Mouse (Mus musculus) midbrain, embryonic 11.5 days (tissue): ENCODE measurements around the gene Pld6. TPM values are rescaled to one million over a fixed set of nuclear protein-coding genes. Genes with fewer than 3 reads are reported as not detected.

Source experiments
- ATAC-seq: fragments of 200-750 bp; cut with Nextera tagmentation; 2 replicates; pipeline ENCODE4 v1.8.0; 2017; ENCODE audit warnings: moderate TSS enrichment, moderate library complexity; ENCODE audit not compliant: low FRiP score
- DNase-seq: peaks from one replicate; pipeline ENCODE4 v3.0.0; 2015; ENCODE audit warnings: low spot score; ENCODE audit errors: missing footprints
- H3K27ac ChIP-seq: fragments of 300-500 bp; sonication (generic); 2 replicates; pipeline ENCODE4 v1.5.1; 2014; ENCODE audit warnings: low read depth, low read length
- H3K27me3 ChIP-seq: fragments of 300-500 bp; sonication (generic); 2 replicates; pipeline ENCODE4 v1.6.1; 2014; ENCODE audit warnings: mild to moderate bottlenecking, low read length, moderate library complexity, mixed read lengths; ENCODE audit not compliant: control insufficient read depth, insufficient read depth
- H3K36me3 ChIP-seq: fragments of 300-500 bp; sonication (generic); 2 replicates; pipeline ENCODE4 v1.6.1; 2014; ENCODE audit warnings: mild to moderate bottlenecking, low read length, moderate library complexity, mixed read lengths; ENCODE audit not compliant: control insufficient read depth, insufficient read depth
- H3K4me1 ChIP-seq: fragments of 300-500 bp; sonication (generic); 2 replicates; pipeline ENCODE4 v1.6.1; 2014; ENCODE audit warnings: low read length; ENCODE audit not compliant: control insufficient read depth, insufficient read depth
- H3K4me2 ChIP-seq: fragments of 300-500 bp; sonication (generic); 2 replicates; pipeline ENCODE4 v1.6.1; 2014; ENCODE audit warnings: mild to moderate bottlenecking, moderate library complexity
- H3K4me3 ChIP-seq: fragments of 300-500 bp; sonication (generic); 2 replicates; pipeline ENCODE4 v1.5.1; 2014; ENCODE audit warnings: low read depth, low read length
- H3K9ac ChIP-seq: fragments of 300-500 bp; sonication (generic); 2 replicates; pipeline ENCODE4 v1.6.1; 2014; ENCODE audit warnings: low read length
- H3K9me3 ChIP-seq: fragments of 300-500 bp; sonication (generic); 2 replicates; pipeline ENCODE4 v1.6.1; 2016; ENCODE audit warnings: low read length; ENCODE audit not compliant: control insufficient read depth
- WGBS: fragments of 180-500 bp; shearing (Covaris S2); extraction: QIAGEN DNeasy Blood & Tissue Kit; methylation state at CpG from one replicate; pipeline ENCODE4 v1.1.7; 2014; 5-methylcytosine and 5-hydroxymethylcytosine counted together
- polyA plus RNA-seq: library from polyadenylated mRNA; unstranded; fragments of >200 nt; fragmentation: Nextera tagmentation; extraction: Ambion mirVana; gene quantifications from 2 replicates; pipeline ENCODE4 v1.2.1, GENCODE M21; 2014

The Pld6 gene
- polyA plus RNA-seq, 1 experiment from 2014 or later = 0.79 TPM

DNA sequence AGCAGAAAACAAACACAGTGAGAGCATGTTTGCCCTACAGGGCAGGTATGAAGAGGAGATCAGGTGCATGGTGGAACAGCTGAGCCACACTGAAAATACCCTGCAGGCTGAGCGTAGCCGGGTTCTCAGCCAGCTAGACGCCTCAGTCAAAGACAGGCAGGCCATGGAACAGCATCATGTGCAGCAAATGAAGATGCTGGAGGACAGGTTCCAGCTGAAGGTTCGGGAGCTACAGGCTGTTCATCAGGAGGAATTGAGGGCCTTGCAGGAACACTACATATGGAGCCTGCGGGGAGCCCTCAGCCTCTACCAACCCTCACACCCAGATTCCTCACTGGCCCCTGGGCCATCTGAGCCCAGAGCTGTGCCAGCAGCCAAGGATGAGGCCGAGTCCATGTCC is 26.6 kb downstream of the Pld6 start:
- H3K4me1 ChIP-seq = no peaks in the 10 kb centered on the region
- H3K9ac ChIP-seq = no peak overlapping the region
- no peak overlapping the region for H3K4me3 ChIP-seq
- WGBS = 92% methylated on average over 6 of the region's 6 CpGs
- no peak for ATAC-seq
- no peaks in the 10 kb centered on the region for H3K27me3 ChIP-seq
- H3K9me3 ChIP-seq = no peaks in the 10 kb centered on the region
- H3K4me2 ChIP-seq = no peak overlapping the region
- no peak for DNase-seq
- peaks cover 18% of the 10 kb centered on the region; the same call in 1 of the 2 replicates for H3K36me3 ChIP-seq
- no peak overlapping the region for H3K27ac ChIP-seq

DNA sequence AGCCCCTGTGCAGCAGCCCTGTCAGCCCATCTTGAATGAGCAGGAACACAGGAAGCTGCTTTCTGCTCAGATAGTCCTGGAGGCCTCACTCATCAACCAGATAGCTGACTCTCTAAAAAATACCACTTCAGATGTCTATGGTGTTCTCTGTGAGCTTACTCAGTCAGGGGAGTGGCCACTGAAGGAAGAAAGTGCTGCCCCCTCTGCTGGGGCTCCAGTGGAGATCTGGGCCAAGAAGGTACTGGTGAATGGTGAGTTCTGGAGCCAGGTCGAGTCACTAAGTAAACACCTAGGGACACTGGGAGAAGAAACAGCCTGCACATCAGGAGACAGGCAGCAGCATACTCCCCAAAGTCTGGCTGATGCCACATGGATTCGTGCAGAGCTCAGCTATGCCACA is 27.8 kb downstream of the Pld6 start:
- DNase-seq (no peak), ATAC-seq (no peak)
- Histone ChIP-seq H3K9ac (no peak overlapping the region), H3K36me3 (peaks cover 20% of the 10 kb centered on the region; the same call in 1 of the 2 replicates), H3K27me3 (no peaks in the 10 kb centered on the region), H3K9me3 (no peaks in the 10 kb centered on the region), H3K4me2 (no peak overlapping the region), H3K27ac (no peak overlapping the region), H3K4me3 (no peak overlapping the region), H3K4me1 (no peaks in the 10 kb centered on the region)
- 93% methylated on average over 2 of the region's 2 CpGs for WGBS

DNA sequence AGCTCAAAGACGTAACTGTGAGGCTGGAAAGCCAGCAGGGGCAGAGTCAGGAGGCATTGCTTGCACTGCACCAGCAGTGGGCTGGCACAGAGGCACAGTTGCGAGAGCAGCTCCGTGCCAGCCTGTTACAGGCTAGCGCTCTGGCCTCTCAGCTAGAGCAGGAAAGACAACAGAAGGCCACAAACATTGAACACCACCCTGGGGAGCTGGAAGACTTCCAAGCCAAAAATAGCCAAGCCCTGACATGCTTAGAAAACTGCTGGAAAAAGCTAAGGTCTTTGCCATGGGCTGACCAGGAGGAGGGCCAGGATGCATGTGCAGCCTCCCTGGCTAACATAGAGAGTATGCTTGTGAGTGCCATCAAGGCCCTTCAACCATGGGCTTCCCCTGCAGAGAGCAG is 28.3 kb downstream of the Pld6 start:
- WGBS = 92% methylated on average over 4 of the region's 4 CpGs
- Histone ChIP-seq H3K9me3 (no peaks in the 10 kb centered on the region), H3K4me2 (no peak overlapping the region), H3K27ac (no peak overlapping the region), H3K9ac (no peak overlapping the region), H3K4me3 (no peak overlapping the region), H3K4me1 (no peaks in the 10 kb centered on the region), H3K27me3 (no peaks in the 10 kb centered on the region), H3K36me3 (peaks cover 20% of the 10 kb centered on the region; the same call in 1 of the 2 replicates)
- DNase-seq = no peak
- ATAC-seq = no peak

DNA sequence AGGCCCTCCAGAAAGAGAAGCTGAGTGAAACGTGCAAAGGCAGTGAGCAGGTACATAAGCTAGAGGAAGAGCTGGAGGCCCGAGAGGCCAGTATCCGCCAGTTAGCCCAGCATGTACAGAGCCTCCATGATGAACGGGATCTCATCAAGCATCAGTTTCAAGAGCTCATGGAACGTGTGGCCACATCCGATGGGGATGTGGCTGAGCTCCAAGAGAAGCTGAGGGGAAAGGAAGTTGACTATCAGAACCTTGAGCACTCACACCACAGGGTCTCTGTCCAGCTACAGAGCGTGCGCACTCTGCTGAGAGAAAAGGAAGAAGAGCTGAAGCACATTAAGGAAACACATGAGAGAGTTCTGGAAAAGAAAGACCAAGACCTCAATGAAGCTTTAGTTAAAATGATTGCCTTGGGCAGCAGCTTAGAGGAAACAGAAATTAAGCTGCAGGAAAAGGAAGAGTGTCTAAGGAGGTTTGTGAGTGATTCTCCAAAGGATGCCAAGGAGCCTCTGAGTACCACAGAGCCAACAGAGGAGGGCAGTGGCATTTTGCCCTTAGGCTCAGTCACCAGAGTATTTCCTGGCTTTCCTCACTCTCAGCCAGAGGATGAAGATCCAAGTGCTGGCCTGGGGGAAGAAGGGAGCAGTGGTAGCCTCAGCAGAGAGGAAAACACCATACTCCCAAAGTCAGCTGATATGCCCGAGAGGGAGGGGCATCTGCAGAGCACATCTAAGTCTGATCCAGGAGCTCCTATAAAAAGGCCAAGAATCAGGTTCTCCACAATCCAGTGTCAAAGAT is 29.1 kb downstream of the Pld6 start:
- ATAC-seq (no peak), DNase-seq (peak; percentile 23)
- H3K27me3 ChIP-seq = no peaks in the 10 kb centered on the region
- H3K36me3 ChIP-seq = peaks cover 20% of the 10 kb centered on the region; the same call in 1 of the 2 replicates
- H3K9ac ChIP-seq = no peak overlapping the region
- H3K27ac ChIP-seq = no peak overlapping the region
- H3K4me1 ChIP-seq = no peaks in the 10 kb centered on the region
- no peaks in the 10 kb centered on the region for H3K9me3 ChIP-seq
- no peak overlapping the region for H3K4me3 ChIP-seq
- no peak overlapping the region for H3K4me2 ChIP-seq
- WGBS = 92% methylated on average over 9 of the region's 9 CpGs

DNA sequence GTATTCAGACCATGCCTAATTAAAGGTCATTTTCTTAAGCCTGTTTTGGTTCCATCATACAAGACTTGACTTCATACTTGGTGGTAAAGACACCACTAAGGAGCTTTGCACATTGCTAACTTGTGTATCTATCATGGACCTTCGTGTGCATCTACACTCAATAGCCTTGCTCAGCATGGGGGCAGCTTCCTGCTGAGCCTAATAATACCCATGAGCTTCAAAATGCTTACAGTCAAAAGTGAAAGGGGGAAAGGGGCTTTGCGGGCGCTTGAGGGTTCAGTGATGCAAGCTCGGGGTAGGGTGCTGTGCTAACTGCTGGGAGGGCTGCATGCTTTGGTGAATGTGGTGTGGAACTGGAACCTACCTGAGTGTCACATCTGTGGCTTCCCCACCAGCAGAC is 31.1 kb downstream of the Pld6 start:
- no peak for ATAC-seq

DNA sequence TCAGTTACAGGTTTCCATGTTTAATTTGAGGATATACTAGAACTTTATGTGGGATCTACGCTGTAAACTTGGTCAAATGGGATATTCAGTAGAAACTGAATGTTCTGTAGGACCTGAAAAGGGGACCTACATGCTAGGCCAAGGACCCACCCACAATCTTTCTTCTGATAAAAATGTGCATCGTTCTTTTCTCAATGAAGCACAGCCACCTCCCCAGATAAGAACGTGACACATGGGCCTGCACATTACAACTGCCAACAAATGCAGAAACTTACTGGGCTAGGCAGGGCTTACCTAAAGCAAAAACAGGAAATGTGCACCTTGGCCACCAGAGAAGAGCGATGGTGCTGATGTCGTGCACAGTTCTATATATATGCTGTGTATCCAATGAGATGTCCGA is 32.9 kb downstream of the Pld6 start:
- H3K9ac ChIP-seq = no peak overlapping the region
- H3K4me1 ChIP-seq = no peaks in the 10 kb centered on the region
- DNase-seq (peak; percentile 66), ATAC-seq (no peak)
- 94% methylated on average over 6 of the region's 6 CpGs for WGBS
- peaks cover 20% of the 10 kb centered on the region; the same call in 1 of the 2 replicates for H3K36me3 ChIP-seq
- no peaks in the 10 kb centered on the region for H3K27me3 ChIP-seq
- no peaks in the 10 kb centered on the region for H3K9me3 ChIP-seq
- H3K4me2 ChIP-seq = no peak overlapping the region
- no peak overlapping the region for H3K27ac ChIP-seq
- H3K4me3 ChIP-seq = no peak overlapping the region

More for the DNA sequence above, 31.1 kb downstream of the Pld6 start:
- H3K9ac ChIP-seq = no peak overlapping the region
- no peaks in the 10 kb centered on the region for H3K4me1 ChIP-seq
- no peaks in the 10 kb centered on the region for H3K27me3 ChIP-seq
- peak; percentile 79 for DNase-seq
- H3K27ac ChIP-seq = no peak overlapping the region
- WGBS = 69% methylated on average over 4 of the region's 4 CpGs
- no peak overlapping the region for H3K4me2 ChIP-seq
- peaks cover 23% of the 10 kb centered on the region; the same call in 1 of the 2 replicates for H3K36me3 ChIP-seq
- H3K4me3 ChIP-seq = no peak overlapping the region
- H3K9me3 ChIP-seq = no peaks in the 10 kb centered on the region

DNA sequence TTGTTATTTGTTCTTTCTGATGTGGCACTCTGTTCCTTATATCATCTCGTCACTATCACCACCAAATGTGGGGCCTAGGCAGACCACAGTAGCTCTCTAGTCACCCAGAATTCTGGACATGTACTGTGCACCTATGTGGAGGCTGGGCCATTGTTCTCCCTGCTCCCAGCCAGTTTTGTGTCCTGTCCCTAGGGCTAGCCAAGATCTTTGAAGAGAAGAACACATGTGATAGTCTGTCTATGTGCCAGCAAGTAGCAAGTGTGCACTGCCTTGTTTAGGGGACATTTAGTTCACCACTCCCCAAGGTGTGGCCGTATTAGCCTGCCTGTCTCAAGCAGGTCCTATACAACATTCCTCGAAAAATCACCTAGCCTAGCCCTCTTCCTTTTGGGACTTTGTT is 38.4 kb downstream of the Pld6 start:
- no peak for ATAC-seq
- no peak for DNase-seq
- Histone ChIP-seq H3K4me3 (no peak overlapping the region), H3K4me1 (no peaks in the 10 kb centered on the region), H3K9ac (no peak overlapping the region), H3K27me3 (no peaks in the 10 kb centered on the region), H3K27ac (no peak overlapping the region), H3K36me3 (peaks cover 7% of the 10 kb centered on the region; the same call in 1 of the 2 replicates), H3K4me2 (no peak overlapping the region), H3K9me3 (no peaks in the 10 kb centered on the region)
- 92% methylated on average over 3 of the region's 3 CpGs for WGBS

DNA sequence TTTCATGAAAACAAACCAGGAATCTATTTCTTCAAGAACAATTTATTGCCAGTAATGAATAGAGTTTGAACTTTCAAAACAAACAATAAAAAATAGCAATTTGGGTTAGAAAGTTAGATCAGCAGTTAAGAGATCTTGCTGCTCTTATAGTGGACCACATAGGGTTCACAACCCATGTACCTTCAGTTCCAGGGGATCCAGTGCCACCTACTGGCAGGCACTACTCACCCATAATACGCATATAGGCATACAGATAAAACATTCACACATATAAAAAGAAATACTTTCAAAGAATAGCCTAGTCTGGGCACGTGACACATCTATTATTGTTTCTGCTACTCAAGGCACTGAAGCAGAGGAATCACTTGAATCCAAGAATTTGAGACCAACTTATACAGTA is 40.8 kb downstream of the Pld6 start:
- WGBS = 84% methylated on average over 2 of the region's 2 CpGs
- H3K27ac ChIP-seq = no peak overlapping the region
- no peak overlapping the region for H3K9ac ChIP-seq
- H3K4me1 ChIP-seq = no peaks in the 10 kb centered on the region
- no peak overlapping the region for H3K4me2 ChIP-seq
- H3K36me3 ChIP-seq = peaks cover 11% of the 10 kb centered on the region; the same call in 1 of the 2 replicates
- H3K4me3 ChIP-seq = no peak overlapping the region
- DNase-seq (peak; percentile 84), ATAC-seq (no peak)
- H3K9me3 ChIP-seq = no peaks in the 10 kb centered on the region
- H3K27me3 ChIP-seq = no peaks in the 10 kb centered on the region

DNA sequence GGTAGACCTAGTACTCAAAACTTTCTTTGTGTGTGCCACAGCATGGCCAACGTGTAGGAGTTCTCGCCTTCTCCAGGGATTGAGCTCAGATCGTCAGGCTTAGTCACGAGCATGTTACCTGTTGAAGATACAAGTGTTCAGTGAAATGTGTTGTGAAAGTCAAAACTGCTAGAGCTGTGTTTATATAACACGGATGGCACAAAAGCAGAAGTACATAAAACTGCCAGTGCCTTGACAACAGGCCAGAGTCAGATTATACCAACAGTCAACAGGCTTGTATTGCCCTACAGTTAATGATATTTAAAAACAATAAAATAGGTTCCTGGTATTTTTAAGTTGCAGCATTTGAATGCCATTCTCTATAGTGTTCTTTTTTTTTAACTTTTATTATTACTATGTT is 41.6 kb downstream of the Pld6 start:
- H3K36me3 ChIP-seq = peaks cover 14% of the 10 kb centered on the region

More for the DNA sequence above, 41.6 kb downstream of the Pld6 start:
- 89% methylated on average over 5 of the region's 5 CpGs for WGBS
- H3K9ac ChIP-seq = no peak overlapping the region
- no peak overlapping the region for H3K27ac ChIP-seq
- no peak overlapping the region for H3K4me3 ChIP-seq
- DNase-seq (no peak), ATAC-seq (no peak)
- no peaks in the 10 kb centered on the region for H3K4me1 ChIP-seq
- H3K4me2 ChIP-seq = no peak overlapping the region
- H3K9me3 ChIP-seq = no peaks in the 10 kb centered on the region
- H3K27me3 ChIP-seq = no peaks in the 10 kb centered on the region
